Mouse (Mus musculus) inflammation-experienced regulatory T-cells, adult 6 months (primary cell): Measurements from ENCODE around the gene Synpo2l. TPM values are rescaled to one million over a fixed set of nuclear protein-coding genes. Genes with fewer than 3 reads are reported as not detected.

Experiments
- ATAC-seq: one replicate; pipeline ENCODE4 v1.8.0; 2017
- polyA plus RNA-seq, 3 experiments: library from polyadenylated mRNA; unstranded; fragments of 100-300 nt; shearing (Covaris generic); gene quantifications; one replicate each; pipeline ENCODE4 v1.2.1; 2017

Synpo2l gene
- polyA plus RNA-seq, 3 experiments from 2014 or later = not detected

DNA sequence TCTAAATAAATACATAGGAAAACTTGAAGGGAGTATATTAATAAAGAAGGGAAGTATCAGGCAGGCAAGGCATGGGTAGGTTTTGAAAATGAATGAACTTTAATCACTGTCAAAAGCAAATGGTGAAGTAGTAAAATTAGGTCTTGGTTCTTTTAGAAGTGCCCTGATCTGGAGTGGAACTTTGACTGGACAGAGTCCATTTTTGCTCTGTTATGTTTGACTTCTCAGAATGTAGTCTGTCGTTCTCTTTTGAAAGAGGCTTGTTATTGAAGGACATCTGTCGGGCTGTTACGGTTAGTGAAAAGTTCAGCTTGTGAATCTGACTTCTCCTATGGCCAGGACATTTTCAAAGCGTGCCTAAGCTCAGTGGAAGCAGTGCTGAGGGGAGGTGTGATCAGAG lies 9.8 kb upstream of the Synpo2l start:
- no peak for ATAC-seq

DNA sequence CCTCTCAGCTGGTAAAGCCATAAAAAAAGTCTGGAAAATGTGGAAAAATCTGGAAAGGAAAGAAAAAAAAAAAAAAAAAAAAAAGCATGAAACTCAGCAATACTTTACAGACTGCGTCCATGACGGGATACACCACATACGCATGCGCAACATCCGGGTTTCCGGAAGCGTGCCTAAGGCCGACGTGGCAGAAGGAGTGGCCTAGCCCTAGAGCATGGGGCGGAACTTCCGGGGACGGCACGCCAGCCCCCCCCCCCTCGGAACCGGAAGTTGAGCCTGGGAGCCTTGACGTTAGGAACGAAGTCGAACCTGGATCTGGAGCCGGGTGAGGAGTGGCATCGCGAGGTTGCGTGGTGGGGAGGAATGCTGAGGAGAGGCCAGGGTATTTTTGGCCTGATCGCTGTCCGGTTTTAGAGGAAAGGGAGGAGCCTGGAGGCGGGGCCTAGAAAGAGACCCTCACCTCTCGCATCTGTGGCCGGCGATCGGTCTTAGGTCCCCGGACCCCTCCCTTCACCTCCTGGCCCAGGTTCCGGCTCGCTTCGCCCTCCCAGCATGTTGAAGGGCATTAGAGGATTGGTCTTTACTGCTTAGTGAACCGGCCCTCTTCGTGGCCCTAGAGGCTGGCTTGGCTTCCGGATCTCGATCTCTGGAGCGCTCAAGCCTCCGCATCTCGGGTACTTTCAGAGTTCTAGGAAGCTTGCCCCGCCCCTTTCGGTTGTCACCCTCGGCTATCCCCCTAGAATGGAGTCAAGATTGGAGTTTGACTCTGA lies 6.1 kb upstream of the Synpo2l start, which contains the start of gene Sec24c:
Gene Sec24c (plus strand): TSS at position 245 of the 770 bp plus-strand sequence.
- peak; percentile 93 for ATAC-seq

DNA sequence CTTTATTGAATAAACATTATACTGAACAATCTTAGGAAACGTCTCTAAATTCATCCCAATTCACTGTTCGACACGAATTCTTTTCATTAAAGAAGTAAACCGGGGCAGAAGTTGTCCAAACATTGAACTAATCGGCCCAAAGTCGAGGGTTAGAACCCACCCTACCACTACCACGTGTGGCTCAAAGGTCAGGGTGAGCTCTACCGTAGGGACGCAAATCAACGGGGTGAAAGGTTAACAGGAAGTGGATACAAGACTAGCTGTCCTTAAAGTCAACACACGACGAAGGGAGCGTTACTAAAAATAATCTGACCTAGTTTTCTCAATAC lies 5.5 kb upstream of the Synpo2l start:
- ATAC-seq = peak; percentile 36

DNA sequence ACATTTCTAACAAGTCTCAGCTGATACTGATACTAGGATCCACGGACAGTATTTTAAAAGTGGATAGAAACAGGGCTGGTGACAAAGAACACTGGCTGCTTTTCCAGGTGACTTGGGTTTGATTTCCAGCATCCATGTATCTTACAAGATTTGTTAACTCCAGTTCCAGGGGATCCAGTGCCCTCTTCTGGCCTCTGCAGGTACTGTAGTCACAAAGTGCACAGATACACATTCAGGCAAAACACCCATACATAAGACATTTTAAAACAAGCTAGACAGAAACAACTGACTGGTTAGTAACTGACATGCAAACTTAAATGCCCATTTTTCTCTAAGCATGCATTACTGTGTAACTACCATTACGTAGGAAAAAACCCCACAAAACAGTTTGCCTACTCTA lies 4.8 kb upstream of the Synpo2l start:
- no peak for ATAC-seq

DNA sequence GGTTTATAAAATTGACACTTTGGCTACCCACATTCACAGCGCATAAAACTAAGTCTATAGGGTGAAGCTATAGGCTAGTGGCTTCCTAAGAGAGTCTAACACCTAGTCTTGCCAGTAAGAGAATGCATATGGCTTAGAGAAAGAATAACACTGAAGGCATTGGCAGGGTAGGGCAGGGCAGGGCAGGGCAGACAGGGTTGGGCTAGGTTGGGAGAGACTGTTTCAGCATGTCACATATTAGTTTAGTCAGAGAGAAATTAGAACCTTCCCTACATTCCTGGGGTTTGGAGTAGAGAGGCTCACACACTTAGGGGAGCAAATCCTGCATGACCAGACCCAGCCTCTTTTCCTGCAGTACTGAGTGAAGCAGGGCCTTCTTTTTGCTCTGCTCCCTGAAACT lies 685 bp downstream of the Synpo2l start:
- ATAC-seq = no peak

DNA sequence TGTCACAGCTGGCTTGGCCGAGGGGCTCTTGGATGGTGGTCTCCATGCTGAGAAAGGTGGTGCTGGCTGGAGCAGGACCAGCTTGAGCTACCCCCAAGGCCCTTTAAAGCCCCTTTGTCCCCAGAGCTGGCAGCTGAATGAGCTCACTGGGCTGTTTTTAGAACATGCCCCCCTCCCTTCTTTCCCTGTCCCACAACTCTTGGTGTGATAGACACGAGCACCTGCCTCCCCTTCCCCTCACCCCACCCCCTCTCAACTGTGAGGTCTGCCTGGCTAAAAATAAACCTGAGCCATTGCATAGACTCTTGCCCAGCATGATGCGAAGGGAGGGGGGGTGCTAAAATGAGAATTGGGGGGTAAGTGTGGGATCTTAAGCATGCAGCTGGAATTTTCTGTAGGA lies 3.7 kb downstream of the Synpo2l start:
- ATAC-seq = no peak

DNA sequence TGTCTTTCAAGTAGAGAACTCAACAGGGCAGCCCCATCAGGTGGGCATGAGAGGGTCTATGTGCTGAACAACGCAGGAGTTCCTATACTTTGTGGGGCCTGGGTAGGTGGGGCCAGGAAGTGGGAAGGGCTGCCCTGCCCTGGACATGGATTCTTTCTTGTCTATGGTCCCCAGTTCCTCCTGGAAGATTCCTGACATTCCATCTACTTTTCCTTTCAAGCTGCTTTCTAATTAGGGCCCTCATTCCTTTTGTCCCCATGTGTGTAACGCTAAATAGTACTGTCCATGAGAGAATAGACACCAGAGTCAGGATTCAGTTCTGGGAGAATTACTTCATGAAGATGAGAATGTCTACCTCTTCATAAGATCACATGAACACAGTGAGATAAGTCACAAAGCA lies 4.6 kb downstream of the Synpo2l start:
- ATAC-seq = no peak

DNA sequence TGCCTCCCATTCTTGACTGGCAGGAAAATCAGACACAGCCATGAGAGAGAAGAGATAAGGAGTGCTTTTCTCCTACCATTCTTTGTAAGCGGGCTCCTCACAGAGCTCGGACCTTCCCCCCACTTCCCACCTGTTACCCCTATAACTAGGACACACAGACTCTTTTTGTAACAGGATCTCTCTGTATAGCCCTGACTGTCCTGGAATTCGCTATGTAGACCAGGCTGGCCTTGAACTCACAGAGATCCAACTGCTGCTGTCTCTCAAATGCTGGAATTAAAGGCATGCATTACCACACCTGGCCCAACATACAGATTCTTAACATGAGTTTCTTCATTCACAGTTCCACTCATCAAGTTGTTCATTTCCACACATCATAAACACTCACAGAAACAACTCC lies 5.4 kb downstream of the Synpo2l start:
- ATAC-seq = no peak

DNA sequence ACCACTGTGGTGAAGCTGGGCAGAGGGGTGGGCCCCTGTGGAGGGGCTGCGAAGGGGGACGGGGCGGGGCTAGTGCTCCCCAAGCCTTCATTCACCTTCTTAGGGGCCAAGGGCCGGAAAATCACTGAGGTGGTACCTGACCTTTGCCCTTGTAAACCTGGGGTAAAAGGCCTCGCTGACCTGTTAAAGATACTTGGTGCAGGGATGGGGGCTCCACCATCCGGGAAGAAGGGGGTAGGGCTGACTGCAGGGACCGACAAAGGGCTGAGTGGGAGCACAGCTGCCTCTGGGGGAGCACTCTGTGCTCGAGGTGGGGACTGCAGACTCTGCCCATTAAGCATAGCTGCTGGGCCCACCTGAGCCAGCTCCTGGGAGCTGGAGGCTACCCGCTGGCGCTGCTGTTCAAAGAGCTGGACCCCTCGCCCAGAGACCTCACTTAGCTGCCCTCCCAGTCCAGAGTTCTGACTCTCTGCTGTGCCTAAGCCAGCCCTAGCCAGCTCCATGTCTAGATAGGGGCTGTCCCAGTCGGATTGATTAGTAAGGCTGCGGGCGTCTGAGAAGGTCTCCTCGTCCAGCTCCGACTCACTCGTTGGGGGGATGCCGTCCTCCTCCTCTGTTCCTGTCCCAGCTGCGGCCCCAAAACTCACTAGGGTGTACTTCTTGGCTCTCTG lies 6.4 kb downstream of the Synpo2l start:
- ATAC-seq = no peak

DNA sequence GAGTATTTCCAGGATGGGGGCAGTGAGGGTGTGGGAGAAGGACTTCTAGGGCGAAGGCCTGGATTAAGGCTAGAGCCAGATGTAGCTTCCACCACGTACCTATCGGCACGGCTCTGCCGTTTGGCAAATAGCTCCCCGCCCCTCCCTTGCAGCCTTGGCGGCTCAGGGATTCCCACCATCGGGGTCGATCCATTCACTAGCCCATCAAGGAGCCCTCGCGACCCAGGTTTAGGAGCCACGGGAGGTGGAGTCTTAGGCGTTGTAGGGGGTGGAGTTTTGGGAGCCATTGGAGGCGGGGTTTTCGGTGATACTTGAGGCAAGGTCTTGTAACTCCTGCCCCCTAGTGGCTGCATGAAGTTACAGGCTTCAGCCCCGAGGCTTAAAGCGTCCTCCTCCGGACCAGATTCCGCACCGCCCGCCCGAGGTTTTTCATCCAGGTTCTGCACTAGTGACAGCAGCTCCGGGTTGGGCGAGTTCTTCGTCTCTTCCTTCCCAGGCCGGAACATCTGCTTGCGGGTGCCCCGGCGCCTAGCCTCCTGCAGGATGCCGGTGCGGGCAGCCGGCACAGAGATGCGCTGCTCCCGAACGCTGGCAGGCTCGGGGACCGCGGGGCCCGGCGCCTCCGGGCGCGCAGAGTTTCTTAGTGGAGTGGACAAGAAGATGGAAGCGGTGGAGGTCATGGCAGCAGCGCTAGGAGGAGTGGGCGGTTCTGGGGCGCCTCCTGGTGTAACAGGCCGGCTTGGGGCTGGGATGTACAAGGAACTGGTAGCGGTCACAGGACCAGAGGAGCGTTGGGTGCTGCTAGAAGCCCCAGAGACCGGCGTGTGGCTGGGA lies 7.1 kb downstream of the Synpo2l start:
- peak; percentile 99 for ATAC-seq

DNA sequence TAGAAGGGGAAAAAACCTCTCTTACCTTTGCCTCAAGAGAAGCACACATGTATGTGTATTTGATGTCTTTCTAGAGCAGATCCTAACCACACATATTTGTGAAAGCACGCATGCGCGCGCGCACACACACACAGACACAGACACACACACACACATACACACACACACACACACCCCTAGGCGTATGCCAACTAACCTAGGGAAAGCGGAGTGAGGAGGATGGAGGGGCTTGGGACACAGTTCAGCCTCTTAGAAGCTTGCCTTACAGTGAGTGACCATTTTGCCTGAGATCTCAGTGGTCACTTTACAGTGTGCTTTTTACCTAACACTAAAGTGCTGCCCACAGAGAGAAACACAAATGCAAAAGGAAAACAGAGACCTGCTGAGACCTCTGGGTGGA lies 8.5 kb downstream of the Synpo2l start:
- ATAC-seq = no peak

DNA sequence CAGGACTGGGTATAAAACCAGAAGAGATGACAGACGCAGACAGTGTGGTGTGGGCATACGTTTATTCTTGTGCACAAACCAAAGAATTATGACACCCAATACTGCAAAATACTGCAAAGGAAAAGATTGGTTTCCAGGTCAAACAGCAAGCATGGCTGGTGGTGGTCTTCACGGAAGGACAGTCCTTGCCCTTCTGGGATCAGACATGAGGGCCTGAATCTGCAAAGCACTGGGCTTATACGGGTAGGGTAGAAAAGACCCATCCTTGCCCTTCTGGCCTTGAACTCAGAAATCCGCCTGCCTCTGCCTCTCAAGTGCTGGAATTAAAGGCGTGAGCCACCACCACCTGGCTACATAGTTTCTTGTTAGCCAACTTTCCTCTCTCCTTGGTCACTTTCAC lies 9.3 kb downstream of the Synpo2l start:
- no peak for ATAC-seq

DNA sequence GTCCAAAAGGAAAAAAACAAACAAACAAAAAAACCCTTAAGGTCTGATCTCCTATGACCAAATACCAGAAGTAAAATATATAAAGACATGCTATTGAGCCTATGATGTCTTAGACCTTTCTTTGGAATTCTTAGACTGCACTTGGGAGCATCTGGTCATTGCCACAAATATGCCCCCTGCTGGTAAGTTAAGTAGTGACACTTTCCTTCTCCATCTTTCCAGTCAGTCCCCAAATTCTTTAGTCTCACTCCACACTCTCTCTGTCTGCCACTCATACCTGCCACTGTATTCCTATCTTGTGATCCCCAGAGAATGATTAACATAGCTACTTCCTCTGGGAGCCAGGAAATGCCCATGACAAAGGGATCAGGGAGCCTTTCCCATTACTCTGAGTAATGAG lies 9.8 kb downstream of the Synpo2l start:
- ATAC-seq = no peak

DNA sequence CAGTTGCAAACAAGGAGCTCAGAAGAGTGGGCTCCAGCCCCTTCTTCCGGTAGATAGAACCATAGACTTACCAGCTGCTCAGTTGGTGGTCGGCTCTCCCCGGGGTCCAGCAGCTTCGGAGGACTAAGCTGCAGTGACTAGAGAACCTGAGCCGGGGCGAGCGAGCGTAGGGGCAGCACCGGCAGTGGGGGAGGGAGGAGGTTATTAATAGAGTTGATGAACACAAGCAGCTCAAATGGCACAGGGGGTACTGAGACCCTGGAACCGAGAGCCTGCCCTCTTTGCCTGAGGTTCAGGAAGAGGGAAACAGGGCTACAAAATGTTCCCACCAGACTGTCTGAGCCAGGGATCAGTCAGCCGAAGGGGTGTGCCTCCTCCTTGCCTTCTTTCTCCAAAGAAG lies 11.8 kb downstream of the Synpo2l start, which contains the start of gene Myoz1:
Gene Myoz1 (minus strand): TSS at position 180 of the 400 bp plus-strand sequence.
- no peak for ATAC-seq

DNA sequence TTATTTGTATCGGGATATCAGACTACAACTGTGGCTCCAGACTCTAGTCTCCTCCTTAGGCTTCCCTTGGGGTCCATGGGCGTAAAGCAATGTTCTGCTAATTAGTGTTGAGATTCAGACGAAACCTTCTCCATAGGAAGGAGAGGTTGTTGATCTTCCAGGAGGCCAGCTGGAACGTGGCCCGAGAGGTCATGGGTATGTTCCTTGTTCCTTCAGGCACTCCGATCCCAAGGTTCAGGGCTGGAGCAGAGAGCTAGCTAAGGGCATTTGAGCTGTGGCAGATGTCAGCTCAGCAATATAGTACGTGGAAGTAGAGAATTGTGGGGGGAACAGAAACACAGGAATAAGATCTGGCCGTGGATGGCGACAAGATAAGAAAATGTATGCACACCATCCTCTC lies 12.4 kb downstream of the Synpo2l start:
- no peak for ATAC-seq

DNA sequence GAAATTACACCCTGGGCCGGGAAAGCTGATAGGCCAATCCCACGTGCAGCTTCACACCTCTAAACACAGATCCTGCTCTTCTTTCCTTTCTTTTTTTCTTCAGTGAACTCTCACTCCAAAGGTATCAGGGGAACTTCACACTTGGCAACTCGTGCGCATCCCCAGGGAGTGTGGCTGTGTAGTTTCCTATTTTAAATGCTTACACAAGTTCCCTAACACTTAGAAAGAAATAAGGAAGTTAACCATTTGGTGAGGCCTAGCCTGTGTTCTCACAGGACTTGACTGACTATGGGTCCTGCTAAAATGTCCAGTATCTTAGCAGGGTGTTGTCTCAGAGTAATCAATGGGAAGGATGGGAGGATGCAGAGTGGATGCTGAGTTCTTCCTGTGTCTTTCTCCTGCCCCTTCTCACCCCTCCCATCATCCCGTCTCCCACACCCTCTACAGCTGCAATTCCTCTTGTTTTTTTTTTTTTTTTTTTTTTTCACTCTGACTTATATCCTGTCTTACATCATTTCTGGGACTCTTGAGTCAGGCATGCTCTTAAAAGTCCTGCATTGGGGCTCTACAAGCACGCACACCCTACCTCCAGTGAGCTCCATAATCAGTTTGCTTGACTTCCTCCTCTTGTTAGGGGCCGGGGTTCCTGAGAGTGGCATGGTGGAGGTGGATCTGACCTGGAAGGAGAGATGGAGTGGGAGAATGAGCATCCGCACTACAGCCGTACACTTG lies 13.3 kb downstream of the Synpo2l start:
- ATAC-seq = no peak

DNA sequence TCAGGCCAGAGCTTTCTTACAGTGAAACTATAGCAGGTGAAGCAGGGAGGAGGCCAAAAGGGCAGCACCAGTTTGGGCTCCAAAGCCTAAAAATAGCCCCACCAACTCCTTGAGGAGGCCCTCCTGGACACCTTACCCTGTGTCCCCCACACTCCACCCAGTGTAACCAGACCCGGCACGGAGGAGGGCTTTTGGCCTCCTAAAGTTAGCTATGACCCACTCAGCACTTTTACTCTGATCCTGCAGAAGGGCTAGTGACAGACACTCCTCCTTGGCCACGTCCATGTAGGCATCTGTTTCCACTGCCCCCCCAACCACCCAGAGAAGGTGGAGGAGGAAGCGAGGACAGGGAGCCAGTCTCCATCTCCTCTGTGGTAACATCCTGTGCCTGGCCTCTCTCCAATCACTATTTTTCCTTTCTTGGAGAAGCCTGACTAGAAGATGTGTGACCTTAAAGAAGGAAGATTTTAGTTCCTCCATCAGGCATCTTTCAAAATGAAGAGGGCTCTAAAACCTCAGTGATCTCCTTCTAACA lies 16.4 kb downstream of the Synpo2l start:
- no peak for ATAC-seq

DNA sequence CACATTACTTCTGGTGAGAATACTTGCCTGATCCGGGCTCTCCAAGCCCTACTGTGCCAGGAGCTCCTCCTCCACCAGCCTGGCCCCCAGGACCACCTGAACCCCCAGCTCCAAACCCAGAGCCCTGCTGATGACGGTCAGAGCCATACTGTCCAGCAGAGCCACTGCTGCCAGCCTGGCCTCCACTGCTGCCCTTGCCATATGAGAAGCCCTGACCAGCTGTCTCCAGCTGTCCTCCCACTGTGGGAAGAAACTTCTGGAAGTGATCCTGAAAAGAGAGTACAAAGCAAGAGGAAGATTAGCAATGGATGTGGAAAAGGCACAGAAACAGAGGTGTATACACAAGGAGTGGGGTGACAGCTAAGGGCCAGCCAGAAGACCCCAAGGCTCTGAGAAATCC lies 17.2 kb downstream of the Synpo2l start:
- no peak for ATAC-seq

DNA sequence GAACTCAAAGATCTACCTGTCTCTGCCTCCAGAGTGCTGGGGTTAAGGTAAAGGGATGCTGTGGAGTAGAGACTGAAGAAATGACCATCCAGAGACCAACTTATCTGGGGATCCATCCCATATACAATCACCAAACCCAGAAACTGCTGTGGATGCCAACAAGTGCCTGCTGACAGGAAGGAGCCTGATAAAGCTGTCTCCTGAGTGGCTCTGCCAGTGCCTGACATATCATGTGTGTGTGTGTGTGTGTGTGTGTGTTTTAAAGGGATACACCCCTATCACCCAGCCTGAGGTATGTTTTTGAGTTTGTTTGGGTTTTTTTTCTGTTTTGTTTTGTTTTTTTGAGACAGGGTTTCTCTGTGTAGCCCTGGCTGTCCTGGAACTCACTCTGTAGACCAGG lies 21.8 kb downstream of the Synpo2l start:
- no peak for ATAC-seq

DNA sequence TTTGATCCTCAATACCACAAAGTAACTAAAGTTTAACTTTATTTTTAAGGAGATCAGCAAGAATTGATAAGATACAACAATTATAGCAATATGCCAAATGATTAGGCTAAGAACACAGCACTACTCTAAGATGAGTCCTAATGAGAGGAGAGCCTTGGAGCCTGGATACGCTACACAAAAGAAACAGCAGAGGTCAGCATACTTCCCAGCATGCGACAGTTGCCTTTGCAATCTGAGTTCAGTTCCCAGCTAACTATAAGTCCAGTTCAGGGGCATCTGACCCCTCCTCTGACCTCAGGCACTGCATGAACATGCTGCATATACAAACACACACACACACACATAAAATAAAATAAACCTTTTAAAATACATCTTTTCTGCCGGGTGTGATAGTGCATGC lies 22.6 kb downstream of the Synpo2l start:
- ATAC-seq = no peak

DNA sequence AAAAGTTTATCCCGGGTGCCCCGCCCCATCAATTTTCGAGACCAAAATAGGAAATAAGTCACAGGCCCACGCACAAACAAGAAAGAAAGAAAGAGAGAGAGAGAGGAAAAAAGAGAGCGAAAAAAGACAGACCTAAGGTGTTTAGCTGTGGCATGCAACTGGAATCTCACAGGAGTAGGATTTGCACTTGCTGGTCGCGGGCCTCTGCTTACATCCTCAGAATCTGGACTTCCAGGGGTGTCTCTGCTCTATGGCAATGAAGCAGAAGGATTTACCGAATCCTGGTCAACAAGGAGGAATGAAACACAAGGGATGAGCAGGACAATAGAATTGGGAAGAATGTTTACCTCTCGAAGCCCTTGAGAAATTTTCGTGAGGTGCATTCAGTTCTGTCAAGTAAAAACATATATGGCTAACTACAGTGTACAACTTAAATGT lies 26.7 kb downstream of the Synpo2l start:
- no peak for ATAC-seq

DNA sequence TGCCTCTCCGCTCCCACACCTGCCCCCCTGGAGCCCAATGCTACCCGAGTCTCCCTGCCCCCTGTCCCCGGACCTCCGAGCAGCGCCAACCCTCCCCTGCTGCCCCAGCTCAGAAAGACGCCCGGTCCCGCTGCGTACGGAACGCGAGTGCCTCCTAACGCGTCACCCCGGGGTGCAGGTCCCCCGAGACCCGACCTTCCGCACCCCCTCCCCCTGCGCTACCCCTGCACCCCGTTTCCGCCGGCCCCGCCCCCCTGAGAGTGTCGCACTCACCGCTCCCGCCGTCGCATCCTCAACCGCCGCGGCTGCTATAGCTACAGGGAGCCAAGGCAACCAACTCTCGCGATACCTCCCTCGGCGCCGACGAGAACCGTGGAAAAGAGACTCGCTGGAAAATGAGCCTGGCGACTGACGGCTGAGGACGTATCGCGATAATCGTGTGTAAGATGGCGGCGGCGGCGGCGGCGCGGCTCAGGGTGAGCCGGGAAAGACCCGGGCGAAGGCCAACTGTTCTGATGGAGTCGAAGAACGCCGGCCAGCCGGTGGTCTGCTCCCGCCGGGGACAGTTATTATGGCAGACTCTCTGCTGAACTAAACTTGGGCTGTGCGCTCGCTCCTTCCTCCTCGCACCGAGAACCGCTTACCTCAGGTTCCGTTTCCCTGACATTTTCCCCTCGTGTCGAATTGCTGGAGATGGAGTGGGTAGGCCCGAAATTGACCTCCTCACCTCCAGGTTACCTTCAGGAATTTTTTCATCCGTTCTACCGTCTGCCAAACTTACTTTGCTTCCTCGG lies 27.3 kb downstream of the Synpo2l start, which contains the start of gene Usp54:
Gene Usp54 (minus strand): TSS at position 420 of the 794 bp plus-strand sequence.
- ATAC-seq = peak; percentile 95
